26 mouse cellular contexts compared by ENCODE assay signal in the genomic region with DNA sequence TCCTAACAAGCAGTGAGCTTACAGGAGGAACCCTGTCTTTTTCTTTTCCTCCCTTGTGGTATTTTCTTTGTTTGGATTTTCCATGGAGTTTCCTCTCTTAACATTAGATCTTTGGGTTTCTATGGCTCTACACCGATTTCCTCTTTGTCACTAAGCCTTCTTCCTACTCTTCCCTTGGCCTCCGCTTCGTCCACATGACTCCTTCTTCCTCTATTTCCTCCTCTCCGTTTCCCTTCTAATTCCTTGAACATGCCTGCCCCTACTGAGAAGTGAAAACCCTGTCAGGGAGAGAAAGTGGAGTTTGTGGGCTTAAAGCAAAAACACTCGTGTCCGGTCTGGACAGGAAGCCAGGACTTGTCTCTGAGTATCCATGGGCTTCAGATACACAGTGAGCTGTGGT. TPM values are rescaled to one million over a fixed set of nuclear protein-coding genes. Genes with fewer than 3 reads are reported as not detected.
DNase-seq lines count a peak whose midpoint lies in the region; ATAC-seq and TF ChIP-seq lines count a peak whose summit lies in the region.
"Had no signal": no experiment of that assay in that cellular context is flagged by ENCODE, and none has a peak within 500 bp of the region (broad histone marks: within the 10 kb centered on the region; RNA-seq: fewer than 3 reads in every experiment).

No protein-coding gene starts in this region.

- intact Hi-C loops in heart, postnatal 10 days (cut with DNase I), result no loop called here

- DNase-seq in heart, adult 11 months, result peak; percentile 81
- DNase-seq in heart, postnatal 10 days, result no peak
- DNase-seq in CH12.LX (ENCODE audit: extremely low read depth), result no peak
- no peak for DNase-seq in adrenal gland, postnatal 10 days
- no peak for DNase-seq in left cerebral cortex, adult 9 months (ENCODE audit: low spot score in 2 of 2)
- DNase-seq: adrenal gland, adult 8-10 months; adrenal gland, postnatal 25 days; B cell, adult 2 months; cerebellum, adult 11-12 months; cerebellum, adult 2 months; cerebellum, adult 9-10 months; cerebellum, postnatal 10 days; cerebellum, postnatal 25 days had no signal

- peak overlapping the region; percentile 11; the same call in 1 of the 2 replicates for H3K4me2 ChIP-seq in CH12.LX (ENCODE audit: insufficient read depth, low read depth, poor library complexity, severe bottlenecking)
- no peak overlapping the region for H3K4me2 ChIP-seq in midbrain, embryonic 13.5 days (replicated peaks)
- H3K4me2 ChIP-seq: embryonic facial prominence, embryonic 12.5 days; forebrain, embryonic 13.5 days; forebrain, embryonic 15.5 days had no signal

- H3K9me3 ChIP-seq in CH12.LX (replicated peaks; ENCODE audit: low read length), result no peaks in the 10 kb centered on the region
- H3K9me3 ChIP-seq in midbrain, embryonic 13.5 days, result no peaks in the 10 kb centered on the region
- H3K9me3 ChIP-seq: embryonic facial prominence, embryonic 10.5 days; embryonic facial prominence, embryonic 12.5 days; forebrain, embryonic 13.5 days; forebrain, embryonic 15.5 days had no signal

- peak; percentile 68 for ATAC-seq in granulocyte monocyte progenitor cell, adult 5-6 weeks (replicated peaks; ENCODE audit: poor library complexity, severe bottlenecking)
- peak; percentile 72; the same call in 1 of the 2 replicates for ATAC-seq in megakaryocyte, adult 5-6 weeks (ENCODE audit: poor library complexity, severe bottlenecking)
- ATAC-seq in midbrain, embryonic 13.5 days, result no peak
- ATAC-seq: CD4-positive, CD25-positive, alpha-beta regulatory T cell, adult 4 months; forebrain, embryonic 13.5 days; forebrain, embryonic 15.5 days had no signal

- WGBS in midbrain, embryonic 13.5 days, result 89% methylated on average over 6 of the region's 6 CpGs

- in situ Hi-C loops in CH12.LX (cut with MboI; ENCODE audit: low pct_ligation_motif_present, low pct_unique_long_range_greater_than_20kb, low sequenced_read_pairs), result no loop called here

- no peak overlapping the region for H3K4me3 ChIP-seq in CH12.LX (replicated peaks in 1 of 3; ENCODE audit: low read depth in 2 of 3, low read length in 2 of 3, poor library complexity in 1 of 3)
- H3K4me3 ChIP-seq in midbrain, embryonic 13.5 days (replicated peaks), result no peak overlapping the region
- H3K4me3 ChIP-seq: embryonic facial prominence, embryonic 10.5 days; embryonic facial prominence, embryonic 12.5 days; forebrain, embryonic 13.5 days; forebrain, embryonic 15.5 days had no signal

- no peak overlapping the region for H3K27ac ChIP-seq in CH12.LX (ENCODE audit: insufficient read depth, low read depth)
- H3K27ac ChIP-seq in midbrain, embryonic 13.5 days, result no peak overlapping the region
- H3K27ac ChIP-seq: embryonic facial prominence, embryonic 10.5 days; embryonic facial prominence, embryonic 12.5 days; forebrain, embryonic 13.5 days; forebrain, embryonic 15.5 days had no signal

- TF ChIP-seq RAD21 in CH12.LX (IDR thresholded peaks at IDR 0.05; ENCODE audit: low read depth, low read length), result no peak

- no peaks in the 10 kb centered on the region for H3K36me3 ChIP-seq in CH12.LX (replicated peaks in 1 of 2; ENCODE audit: control insufficient read depth in 1 of 2, insufficient read depth in 1 of 2, low read length in 1 of 2)
- H3K36me3 ChIP-seq in midbrain, embryonic 13.5 days, result no peaks in the 10 kb centered on the region
- H3K36me3 ChIP-seq: embryonic facial prominence, embryonic 10.5 days; embryonic facial prominence, embryonic 12.5 days; forebrain, embryonic 15.5 days had no signal

- H3K9ac ChIP-seq in CH12.LX (ENCODE audit: insufficient read depth, low read depth), result no peak overlapping the region
- H3K9ac ChIP-seq in midbrain, embryonic 13.5 days (replicated peaks), result no peak overlapping the region
- H3K9ac ChIP-seq: embryonic facial prominence, embryonic 12.5 days; forebrain, embryonic 13.5 days; forebrain, embryonic 15.5 days had no signal

- H3K4me1 ChIP-seq in CH12.LX (ENCODE audit: control insufficient read depth in 1 of 2, insufficient read depth in 2 of 2), result peaks cover 0 to 1% of the 10 kb centered on the region in 2 experiments; a peak in 3 of 4 replicates
- no peaks in the 10 kb centered on the region for H3K4me1 ChIP-seq in midbrain, embryonic 13.5 days (replicated peaks)
- H3K4me1 ChIP-seq: embryonic facial prominence, embryonic 10.5 days; embryonic facial prominence, embryonic 12.5 days; forebrain, embryonic 13.5 days; forebrain, embryonic 15.5 days had no signal

- dilution Hi-C loops in CH12.LX (cut with MboI; ENCODE audit: extremely low pct_ligation_motif_present, extremely low pct_unique_long_range_greater_than_20kb, low sequenced_read_pairs), result no loop called here

- no peak for TF ChIP-seq EP300 in CH12.LX (IDR thresholded peaks at IDR 0.05; ENCODE audit: low read length)

- no peak for TF ChIP-seq POLR2A in CH12.LX (IDR thresholded peaks at IDR 0.05; ENCODE audit: low read depth, low read length)

- peaks cover 7% of the 10 kb centered on the region for H3K27me3 ChIP-seq in CH12.LX (replicated peaks)
- no peaks in the 10 kb centered on the region for H3K27me3 ChIP-seq in midbrain, embryonic 13.5 days
- H3K27me3 ChIP-seq: embryonic facial prominence, embryonic 12.5 days; forebrain, embryonic 13.5 days; forebrain, embryonic 15.5 days had no signal

- H3K79me2 ChIP-seq in CH12.LX (replicated peaks; ENCODE audit: control insufficient read depth, extremely low read depth, insufficient read depth, poor library complexity, severe bottlenecking), result no peaks in the 10 kb centered on the region

- TF ChIP-seq CTCF in CH12.LX (conservative IDR thresholded peaks at IDR 0.05 in 1 of 2, IDR thresholded peaks at IDR 0.05 in 1 of 2; ENCODE audit: low read depth in 2 of 2, low read length in 2 of 2), result no peak

TF ChIP-seq in CH12.LX, 34 proteins besides CTCF, POLR2A, EP300 and RAD21:
- TF ChIP-seq UBTF (IDR thresholded peaks at IDR 0.05; ENCODE audit: low read depth, low read length), result no peak
- TF ChIP-seq TCF12 (IDR thresholded peaks at IDR 0.05; ENCODE audit: low read depth, low read length), result no peak
- no peak for TF ChIP-seq PAX5 (IDR thresholded peaks at IDR 0.05; ENCODE audit: low read length)
- no peak for TF ChIP-seq NELFE (IDR thresholded peaks at IDR 0.05; ENCODE audit: low read depth, low read length)
- no peak for TF ChIP-seq E2F4 (IDR thresholded peaks at IDR 0.05; ENCODE audit: insufficient replicate concordance, low read depth, low read length)
- no peak for TF ChIP-seq RCOR1 (conservative IDR thresholded peaks at IDR 0.05; ENCODE audit: low read depth, low read length)
- TF ChIP-seq CHD1 (IDR thresholded peaks at IDR 0.05; ENCODE audit: low read depth, low read length), result no peak
- TF ChIP-seq ZMIZ1 (IDR thresholded peaks at IDR 0.05; ENCODE audit: low read depth, low read length), result no peak

RNA-seq across cellular contexts. Expression of a gene that starts 27.0 kb away (rescaled TPM):
- not detected for total RNA-seq in heart, postnatal 10 days (2021)
- total RNA-seq in CH12.LX (2012; rRNA removed) (not detected in 2 replicates), CH12.LX (2014; rRNA removed) (0.23 TPM in 1 of 2 replicates, not detected in the other)
- polyA plus RNA-seq in CH12.LX (2012; ENCODE audit: insufficient read length, low read depth), result not detected in 2 replicates
- not detected in 2 replicates for total RNA-seq in granulocyte monocyte progenitor cell, adult 5-6 weeks (2014; fragmentation: Nextera tagmentation)
- total RNA-seq in granulocyte monocyte progenitor cell, adult 5-6 weeks (2017), result not detected in 2 replicates
- total RNA-seq in megakaryocyte, adult 5-6 weeks (2015), result not detected in 2 replicates
- total RNA-seq in megakaryocyte, adult 5-6 weeks (2017), result not detected in 2 replicates
- polyA plus RNA-seq in midbrain, embryonic 13.5 days (2015; fragmentation: Nextera tagmentation; extraction: Ambion mirVana), result 0.10 TPM in 1 of 2 replicates, not detected in the other
- total RNA-seq in adrenal gland, postnatal 10 days (2021), result not detected
- total RNA-seq: adrenal gland, adult 18-20 months; adrenal gland, adult 8-10 months; adrenal gland, postnatal 25 days; ES-E14; MEL had no signal
- polyA plus RNA-seq: CD4-positive, CD25-positive, alpha-beta regulatory T cell, adult 4 months; cerebellum, adult 2 months; cortical plate, adult 2 months; embryonic facial prominence, embryonic 10.5 days; embryonic facial prominence, embryonic 12.5 days; forebrain, embryonic 11.5 days; forebrain, embryonic 13.5 days; forebrain, embryonic 15.5 days had no signal
